Mouse (Mus musculus) kidney, adult 10 weeks (tissue): ENCODE data around the gene Fam78b. TPM values are rescaled to one million over a fixed set of nuclear protein-coding genes. Genes with fewer than 3 reads are reported as not detected.

Experiments used
- polyA plus RNA-seq: library from polyadenylated mRNA; stranded (reverse); fragments of 350-450 nt; fragmentation: Illumina TruSeq; extraction: RNeasy Lipid Tissue Mini Kit (QIAGEN cat#74804); gene quantifications from one replicate; pipeline ENCODE4 v1.2.3, GENCODE M21; 2014; ENCODE audit warnings: low read depth, low replicate concordance

Gene Fam78b
- polyA plus RNA-seq: 1.7 TPM

DNA sequence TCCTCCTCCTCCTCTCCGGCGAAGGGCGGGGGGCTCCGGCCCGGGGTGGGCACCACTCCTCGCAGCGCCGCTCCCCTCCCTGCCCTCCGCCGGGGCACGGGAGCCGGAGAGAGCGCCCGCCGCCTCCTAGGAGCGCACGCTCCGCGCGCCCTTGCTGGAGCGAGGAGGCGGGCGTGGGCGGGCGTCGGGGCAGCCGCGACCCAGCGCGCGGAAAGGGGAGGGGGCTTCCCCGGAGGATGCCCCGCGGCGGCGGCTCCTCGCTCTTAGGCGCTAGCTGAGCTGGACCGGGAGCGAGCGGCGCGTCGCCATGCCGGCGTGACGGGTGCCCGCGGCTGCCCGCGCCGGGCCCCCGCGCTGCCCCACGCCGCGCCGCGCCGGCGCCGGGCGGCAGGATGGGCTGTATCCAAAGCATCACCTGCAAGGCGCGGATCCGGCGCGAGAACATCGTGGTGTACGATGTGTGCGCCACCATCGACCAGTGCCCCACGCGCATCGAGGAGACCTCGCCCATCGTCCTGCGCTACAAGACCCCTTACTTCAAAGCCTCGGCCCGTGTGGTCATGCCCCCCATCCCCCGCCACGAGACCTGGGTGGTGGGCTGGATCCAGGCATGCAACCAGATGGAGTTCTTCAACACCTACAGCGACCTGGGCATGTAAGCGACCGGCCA lies at the start of gene Fam78b:
Gene Fam78b (plus strand): TSS at position 244 of the 670 bp plus-strand sequence.

